Mouse (Mus musculus) urinary bladder, postnatal 25 days (tissue): Measurements from ENCODE around the gene Acox1.

ENCODE experiments used
- DNase-seq: peaks from one replicate; pipeline ENCODE4 v3.0.0; 2022; ENCODE audit warnings: low spot score

The Acox1 gene

DNA sequence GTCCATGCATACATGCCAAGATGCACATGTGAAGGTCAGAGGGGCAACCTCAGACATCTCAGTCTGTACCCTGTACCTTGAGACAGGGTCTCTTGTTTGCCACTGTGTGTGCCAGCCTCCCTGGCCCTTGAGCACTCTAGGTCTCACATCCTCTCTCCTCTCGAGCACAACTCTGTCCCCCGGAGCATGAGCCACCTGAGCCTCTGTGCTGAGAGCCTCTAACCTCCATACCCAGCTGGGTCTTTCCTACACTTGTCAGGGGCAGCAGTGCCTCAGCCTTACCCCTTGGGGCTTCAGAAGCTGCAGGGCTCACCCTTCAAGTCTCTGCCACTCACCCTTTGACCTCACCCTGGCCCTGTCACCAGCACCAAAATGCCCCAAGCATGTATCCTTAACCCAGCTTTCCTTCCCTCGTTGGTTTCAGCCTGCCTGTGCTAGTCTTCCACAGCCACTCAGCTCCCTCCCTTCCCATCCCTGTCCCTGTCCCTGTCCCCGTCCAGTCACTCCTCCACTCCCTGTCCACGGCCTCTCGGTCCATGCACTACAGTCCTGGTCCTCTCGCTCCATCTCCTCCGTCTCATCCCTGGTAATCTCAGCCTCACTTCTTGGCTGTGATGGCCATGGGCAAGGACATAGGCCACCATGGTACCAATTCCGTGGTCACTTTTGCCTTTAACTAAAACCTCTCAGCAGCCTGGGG lies 69.6 kb downstream of the Acox1 start:
- no peak for DNase-seq

DNA sequence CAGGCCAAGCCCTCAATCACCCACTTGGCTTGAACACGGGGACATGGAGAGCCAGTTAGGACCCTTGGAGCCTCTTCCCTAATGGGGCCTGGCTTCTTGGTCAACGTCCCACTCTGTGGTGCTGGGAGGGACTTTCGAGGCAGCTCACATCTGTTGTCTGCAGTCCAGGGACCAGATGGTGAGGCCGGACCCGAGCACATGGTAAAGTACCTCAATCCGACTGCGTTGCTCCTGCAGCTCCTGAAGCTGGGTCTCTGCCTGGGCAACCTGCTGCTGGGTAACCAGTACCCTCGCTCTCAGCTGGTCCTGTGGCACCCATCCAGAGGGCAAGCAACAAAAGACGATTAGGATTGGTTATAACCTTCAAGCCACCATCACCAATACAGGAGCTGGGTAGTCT lies 70.9 kb downstream of the Acox1 start:
- no peak for DNase-seq

DNA sequence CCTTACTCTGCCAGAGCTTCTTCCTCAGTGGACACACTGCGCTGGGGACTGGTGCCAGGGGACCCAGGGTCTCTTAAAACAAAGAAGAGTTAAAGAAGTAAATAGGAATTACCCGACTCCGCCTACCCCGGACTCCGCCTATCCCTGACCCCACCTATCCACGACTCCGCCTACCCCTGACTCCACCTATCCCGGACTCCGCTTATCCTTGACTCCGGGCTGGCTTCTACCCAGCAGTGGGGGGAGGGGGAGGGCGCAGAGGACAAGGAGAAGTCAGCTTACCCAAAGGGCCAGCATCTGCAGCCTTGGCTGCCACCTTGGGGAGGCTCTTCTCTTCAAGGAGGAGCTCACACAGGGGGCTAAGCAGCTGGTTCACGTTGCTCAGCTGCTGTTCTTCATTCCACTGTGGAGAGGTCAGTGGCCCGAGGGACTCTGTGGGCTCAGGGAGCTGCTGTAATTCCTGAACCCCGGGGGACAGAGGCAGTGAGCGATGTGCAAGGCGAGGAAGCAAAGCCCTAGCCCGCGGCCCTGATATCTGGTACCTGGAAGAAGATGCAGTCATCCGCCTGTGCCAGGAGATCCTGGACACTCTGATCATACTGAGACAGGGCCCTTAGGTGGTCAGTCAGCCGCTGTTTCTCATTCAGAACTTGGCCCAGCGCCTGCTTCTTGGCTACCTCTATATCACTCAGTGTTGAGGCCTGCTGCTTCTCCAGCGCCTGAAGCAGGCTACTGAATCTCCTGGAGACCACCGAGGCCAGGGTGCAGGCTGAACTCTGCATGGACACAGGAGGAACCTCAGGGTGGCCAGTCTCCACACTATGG lies 71.5 kb downstream of the Acox1 start, which contains the start of gene Trim47:
TSS of gene Trim47 (minus strand) at position 55 of the 825 bp plus-strand sequence.
- peak; percentile 53 for DNase-seq

DNA sequence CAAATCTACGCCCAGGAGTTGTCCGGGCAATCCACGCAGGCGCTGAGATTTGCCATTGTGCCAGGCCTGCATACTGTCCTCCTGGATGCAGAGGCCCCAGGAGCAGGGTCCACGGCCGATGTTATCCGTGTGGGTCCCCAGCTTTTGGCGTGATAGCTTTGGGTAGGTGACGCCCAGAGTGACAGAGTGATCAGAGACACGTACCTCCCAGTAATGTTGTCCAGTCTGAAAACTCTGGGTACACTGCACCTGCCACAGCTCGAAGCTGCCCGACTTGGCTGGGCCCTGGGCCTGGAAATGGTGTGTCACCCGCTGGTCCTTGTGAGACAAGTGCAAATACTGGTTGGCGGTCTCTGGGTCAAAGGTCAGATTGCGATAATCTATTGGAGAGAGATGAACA lies 72.6 kb downstream of the Acox1 start:
- no peak for DNase-seq
